Mouse (Mus musculus) C2C12 (cell line): Measurements from ENCODE around the gene Timm8b.

Experiments
- CTCF ChIP-seq: IDR thresholded peaks from one replicate; pipeline ENCODE4 v1.5.1; 2011; ENCODE audit not compliant: control insufficient read depth, insufficient read depth, insufficient read length
- MAX ChIP-seq: IDR thresholded peaks from one replicate; pipeline ENCODE4 v1.6.1; 2011; ENCODE audit warnings: mild to moderate bottlenecking, control low read depth
- USF1 ChIP-seq: IDR thresholded peaks from one replicate; pipeline ENCODE4 v1.6.1; 2011; ENCODE audit warnings: low read depth, mild to moderate bottlenecking, control low read depth, moderate library complexity

DNA sequence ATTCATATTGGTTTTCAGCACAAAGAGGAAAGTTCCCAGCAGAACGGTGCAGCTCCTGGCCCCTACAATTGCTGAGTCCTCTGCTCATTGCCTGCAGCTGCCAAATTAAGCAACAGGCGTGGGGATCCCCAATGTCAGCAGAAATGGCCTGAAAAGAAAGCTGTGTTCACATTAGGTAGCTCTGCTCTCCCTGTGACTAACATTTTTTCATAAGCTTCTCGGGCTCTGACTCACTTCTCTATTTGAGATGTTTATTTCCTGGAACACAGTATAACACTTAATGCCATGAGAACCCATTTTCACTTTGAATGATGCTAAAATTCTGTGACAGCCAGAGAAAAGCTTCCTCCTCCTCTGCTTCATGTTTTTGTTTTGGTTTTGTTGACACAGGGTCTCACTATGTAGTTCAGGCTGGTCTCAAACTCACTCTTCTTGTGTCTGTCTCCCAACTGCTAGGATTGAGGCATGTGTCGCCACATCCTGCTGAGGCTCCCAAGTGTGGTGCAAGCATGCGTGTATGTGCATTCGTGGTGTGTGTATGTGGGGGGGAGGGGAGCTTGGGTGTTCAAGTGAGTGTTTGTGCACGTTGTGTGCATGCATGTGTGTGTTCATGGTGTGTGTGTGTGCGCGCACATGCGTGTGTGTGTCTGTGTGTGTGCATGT lies 12.7 kb upstream of the Timm8b start:
- TF ChIP-seq MAX (no peak), CTCF (no peak), USF1 (no peak)
